Mouse (Mus musculus) hindlimb bud, embryonic 11.5 days (tissue): Measurements from ENCODE around the gene Tent4b.
A peak's percentile ranks its signal among the peaks of the same experiment; 100 is the strongest.
"Not testable (repeated sequence)": the region's sequence is repeated elsewhere in the genome, so short reads cannot be mapped to it uniquely, and the experiment has no call there.

Source experiments
- DNase-seq: peaks from one replicate; pipeline ENCODE4 v3.0.0-alpha.2; 2012; ENCODE audit warnings: low read depth, low spot score; ENCODE audit errors: extremely low spot score

Gene Tent4b

GRCm38 (mm10) chr8:88198945-88199571 lies at the start of gene Tent4b:
Gene Tent4b (plus strand): TSS chr8:88199213.
- peak; percentile 44 for DNase-seq

DNA sequence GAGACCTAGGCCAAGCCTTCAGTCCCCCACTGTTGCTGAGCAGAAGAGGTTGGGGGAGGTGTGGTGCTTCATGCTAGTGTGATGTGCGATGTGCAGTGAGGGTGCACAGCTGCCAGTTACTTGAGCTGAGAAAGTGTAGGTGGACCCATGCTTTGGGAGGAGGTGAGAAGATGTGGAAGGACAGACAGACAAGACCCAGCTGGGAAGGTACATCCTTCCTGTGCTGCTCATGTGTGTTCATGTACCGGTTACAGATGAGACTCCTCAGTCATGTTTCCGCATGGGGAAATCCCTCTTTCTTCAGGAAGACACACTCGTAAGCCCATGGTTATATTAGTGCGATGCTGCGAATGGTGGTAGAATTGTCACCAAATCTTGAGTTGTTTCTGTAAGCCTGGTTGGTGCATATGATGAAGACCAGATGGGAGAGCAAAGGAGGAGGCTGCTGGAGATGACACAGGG lies 48.1 kb upstream of the Tent4b start:
- DNase-seq = no peak

GRCm38 (mm10) chr8:88160237-88160995 lies 38.6 kb upstream of the Tent4b start:
- no peak for DNase-seq

DNA sequence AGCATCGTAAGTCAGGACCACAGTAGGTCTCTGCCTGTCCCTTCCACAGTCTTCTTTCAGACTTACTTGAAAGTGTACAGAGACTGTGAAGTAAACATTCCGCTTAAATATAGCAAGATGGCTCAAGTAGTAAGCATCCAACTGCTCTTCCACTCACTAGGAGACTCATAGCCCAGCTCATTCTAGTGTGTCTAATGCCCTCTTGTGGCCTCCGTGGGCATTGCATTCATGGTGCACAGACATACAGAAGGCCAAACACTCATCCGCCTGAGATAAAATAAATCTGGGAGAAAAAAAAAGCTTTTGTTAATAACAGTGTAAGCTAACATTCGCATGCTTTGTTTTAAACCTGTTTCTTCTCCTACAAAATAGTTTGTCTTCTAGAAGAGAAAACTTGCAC lies 37.6 kb upstream of the Tent4b start:
- peak; percentile 37 for DNase-seq

GRCm38 (mm10) chr8:88175264-88175663 lies 23.7 kb upstream of the Tent4b start:
- DNase-seq = no peak

- no peak for DNase-seq
Observed at GRCm38 (mm10) chr8:88177291-88177690, 21.7 kb upstream of the Tent4b start.

- no peak for DNase-seq
Observed at GRCm38 (mm10) chr8:88183121-88183520, 15.9 kb upstream of the Tent4b start.

GRCm38 (mm10) chr8:88184914-88185313 lies 14.1 kb upstream of the Tent4b start:
- DNase-seq = no peak

DNA sequence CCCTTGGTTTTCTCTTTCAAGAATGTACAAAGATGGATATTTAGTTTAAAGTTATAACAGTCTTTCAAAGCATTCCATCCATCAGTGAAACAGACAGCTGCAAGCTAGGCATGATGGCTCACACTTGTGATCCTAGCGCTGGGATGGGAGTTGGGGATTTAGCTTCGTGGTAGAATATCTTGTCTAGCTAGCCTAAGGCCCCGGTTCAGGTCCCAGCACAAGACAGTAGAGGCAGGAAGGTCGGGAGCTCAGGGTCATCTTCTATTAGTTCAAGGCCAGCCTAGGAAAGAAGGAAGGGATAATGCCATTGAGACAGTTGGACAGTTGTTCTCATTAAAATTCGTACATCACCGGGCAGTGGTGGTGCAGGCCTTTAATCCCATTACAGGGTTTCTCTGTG lies 13.3 kb upstream of the Tent4b start:
- DNase-seq = no peak

DNA sequence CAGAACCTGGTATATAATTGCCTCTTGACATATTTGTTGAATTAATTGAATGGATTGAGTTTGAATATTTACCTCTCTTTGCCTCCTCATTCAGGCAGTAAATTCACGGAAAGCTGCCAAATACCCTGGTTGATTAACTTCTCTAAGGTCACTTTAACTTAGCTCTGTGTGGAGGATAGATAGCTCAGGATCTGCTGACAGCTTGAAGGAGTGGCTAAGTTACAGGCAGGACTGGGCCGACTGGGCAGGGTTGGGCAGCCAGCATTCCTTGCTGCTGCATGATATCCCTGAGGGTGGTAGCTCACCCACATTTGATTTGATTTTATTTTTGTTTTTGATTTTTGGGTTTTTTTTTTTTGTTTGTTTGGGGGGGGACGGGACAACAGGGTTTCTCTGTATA lies 1.7 kb upstream of the Tent4b start:
- DNase-seq = no peak

DNA sequence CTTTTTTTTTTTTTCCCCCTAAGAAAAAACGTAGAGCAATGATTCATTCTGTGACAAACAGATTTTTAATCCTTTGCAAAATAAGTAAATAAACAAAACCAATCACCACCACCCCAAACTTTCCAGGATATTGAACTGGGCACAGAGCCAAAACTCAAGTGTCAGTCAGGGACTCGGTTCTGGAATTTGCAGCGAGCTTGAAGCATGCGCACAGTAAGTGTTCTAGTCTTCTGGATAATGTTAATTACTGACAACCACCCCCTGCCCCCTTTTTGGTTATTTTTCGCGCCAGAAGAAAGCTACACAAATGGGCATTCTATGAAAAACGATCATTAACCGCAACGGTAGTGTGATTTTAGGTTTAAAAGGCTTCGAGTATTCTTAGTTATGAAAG lies 465 bp upstream of the Tent4b start:
- peak; percentile 16 for DNase-seq

DNA sequence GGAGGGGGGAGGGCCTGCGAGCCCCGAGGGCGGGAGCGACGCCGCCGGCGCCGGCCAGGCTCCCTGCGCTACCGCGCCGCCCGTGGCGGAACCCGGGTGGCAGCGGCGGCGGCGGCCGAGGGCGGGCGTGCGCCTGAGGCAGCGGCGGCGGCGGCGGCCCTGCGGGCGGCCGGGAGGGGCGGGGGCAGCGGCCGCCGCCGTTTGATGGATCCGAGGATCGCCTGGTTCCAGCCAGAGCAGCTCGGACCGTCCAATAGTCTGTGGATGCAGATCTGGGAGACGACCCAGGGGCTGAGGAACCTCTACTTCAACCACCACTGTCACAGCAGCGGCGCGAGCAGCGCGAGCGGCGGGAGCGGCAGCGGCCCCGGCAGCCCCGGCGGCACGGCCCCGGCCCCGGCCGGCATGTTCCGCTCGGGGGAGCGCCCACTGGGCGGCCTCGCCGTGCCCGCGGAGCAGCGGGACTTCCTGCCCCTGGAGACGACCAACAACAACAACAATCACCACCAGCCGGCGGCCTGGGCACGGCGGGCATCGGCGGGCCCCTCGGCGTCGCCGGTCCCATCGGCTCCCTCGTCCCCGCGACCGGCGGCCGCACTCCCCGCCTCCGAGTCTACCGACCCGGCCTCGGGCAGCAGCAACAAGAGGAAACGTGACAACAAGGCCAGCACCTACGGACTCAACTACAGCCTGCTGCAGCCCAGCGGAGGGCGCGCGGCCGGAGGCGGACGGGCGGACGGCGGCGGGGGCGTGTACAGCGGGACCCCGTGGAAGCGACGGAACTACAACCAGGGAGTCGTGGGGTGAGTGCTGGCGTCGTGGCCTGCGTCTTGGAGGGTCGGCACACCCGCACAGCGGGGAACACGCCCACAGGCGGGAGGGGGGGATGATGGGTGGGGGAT lies 938 bp downstream of the Tent4b start:
- DNase-seq = no peak

- DNase-seq = no peak
Observed at GRCm38 (mm10) chr8:88200724-88201495, 1.9 kb downstream of the Tent4b start.

DNA sequence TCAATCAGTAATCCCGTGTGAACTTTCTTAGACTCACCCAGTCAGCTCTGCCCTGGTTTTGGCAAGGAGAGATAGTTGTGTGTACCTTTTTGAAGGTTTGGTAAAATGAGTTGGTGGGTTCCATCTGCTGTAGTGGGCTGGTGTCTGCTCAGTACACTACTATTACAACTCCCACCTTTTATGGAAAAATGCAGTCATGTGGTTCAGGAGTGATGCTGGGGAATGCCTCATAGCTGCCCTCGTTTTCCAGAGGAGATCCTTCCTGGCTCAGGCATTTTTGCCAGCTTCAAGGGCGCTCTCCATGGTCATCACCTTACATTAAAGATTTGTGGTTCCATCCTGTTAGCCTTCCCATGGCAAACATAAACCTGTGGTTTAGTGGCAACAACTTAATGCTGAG lies 2.6 kb downstream of the Tent4b start:
- DNase-seq = no peak

DNA sequence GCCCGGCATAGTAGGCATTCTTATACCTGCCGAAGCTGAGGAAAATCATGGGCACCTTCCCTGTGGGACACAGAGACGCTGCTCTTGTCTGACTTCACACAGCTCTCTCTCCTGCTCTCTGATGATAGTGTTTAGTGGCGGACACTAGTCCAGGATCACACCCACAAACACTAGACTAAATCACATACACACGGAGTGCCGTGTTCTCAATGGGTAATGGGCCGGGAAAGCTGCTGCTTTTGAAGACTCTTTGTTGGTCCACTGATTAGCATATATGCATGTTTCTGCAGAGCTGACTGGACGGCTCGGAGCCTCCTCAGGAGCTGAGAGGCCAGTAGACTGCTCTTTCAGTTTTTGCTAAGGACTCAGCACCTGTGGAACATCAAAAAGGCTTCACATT lies 7.0 kb downstream of the Tent4b start:
- DNase-seq = no peak

- no peak for DNase-seq
Observed at GRCm38 (mm10) chr8:88207121-88207821, 8.3 kb downstream of the Tent4b start.

- DNase-seq = not testable (repeated sequence)
Observed at GRCm38 (mm10) chr8:88209930-88210827, 11.2 kb downstream of the Tent4b start.

GRCm38 (mm10) chr8:88221353-88221752 lies 22.3 kb downstream of the Tent4b start:
- DNase-seq = no peak

- DNase-seq = no peak
Observed at GRCm38 (mm10) chr8:88225358-88225757, 26.3 kb downstream of the Tent4b start.
